Mouse (Mus musculus) cerebellum, adult 9-10 months (tissue): ENCODE data around the gene Ing3.

Experiments used
- DNase-seq: peaks from one replicate; pipeline ENCODE4 v3.0.0; 2022

Gene Ing3

DNA sequence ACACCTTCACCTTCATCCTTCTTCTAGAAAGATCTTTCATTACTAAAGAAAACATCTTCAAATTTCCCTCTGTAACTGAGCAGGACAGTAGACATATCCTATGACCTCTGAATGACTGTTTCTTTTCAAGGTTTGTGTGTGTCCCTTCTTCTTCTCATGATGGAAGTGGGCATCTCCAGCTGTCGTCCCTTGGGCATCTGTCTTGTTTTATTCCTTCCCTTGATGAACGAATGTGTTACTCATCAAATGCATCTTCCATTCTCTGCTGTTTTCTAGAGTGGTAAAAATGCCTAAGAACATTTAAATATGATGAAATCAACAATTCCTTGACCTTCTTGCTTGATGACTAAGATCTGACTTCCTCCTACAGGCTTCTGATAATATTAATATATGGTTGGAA, 43.7 kb downstream of the Ing3 start:
- DNase-seq = no peak

GRCm38 (mm10) chr6:21998131-21998530, 48.8 kb downstream of the Ing3 start:
- no peak for DNase-seq

DNA sequence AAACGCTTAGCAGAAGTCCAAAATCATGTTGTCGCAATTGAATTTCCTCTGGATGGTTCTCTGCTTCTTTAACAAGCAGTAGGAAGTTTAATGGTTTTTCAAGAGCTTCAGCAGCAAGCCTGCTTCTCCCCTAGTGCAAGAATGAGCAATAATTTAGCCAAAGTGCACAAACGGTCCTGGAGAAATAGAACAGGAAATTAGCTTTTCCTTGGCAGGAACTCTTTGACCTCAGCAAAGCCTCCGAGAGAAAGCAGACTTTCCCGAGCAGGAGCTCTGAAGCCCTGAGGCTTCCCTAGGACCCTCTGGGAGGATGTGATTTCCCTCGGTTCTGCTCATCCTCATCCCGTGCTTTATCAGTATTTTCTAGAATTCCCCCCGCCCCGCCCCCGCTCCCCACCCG, 49.7 kb downstream of the Ing3 start:
- no peak for DNase-seq

DNA sequence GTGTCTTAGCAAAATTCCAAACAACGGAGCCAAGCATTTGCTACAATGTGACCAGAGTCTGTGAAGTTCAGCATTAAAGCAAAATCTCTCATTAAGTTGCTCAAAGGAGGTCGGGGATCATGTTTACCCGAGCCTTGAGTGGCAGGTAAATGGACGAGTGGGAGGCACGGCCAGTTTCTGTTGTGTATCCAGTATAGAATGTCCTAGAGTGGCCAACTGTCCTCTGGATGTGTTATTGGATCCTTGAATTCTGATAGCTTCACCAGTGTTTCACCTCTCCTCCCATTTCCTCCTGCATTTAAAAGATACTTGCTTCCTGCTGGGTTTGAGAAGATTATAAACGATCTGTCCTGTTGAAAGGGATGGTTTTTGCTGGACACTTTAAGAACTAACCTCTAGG, 50.7 kb downstream of the Ing3 start:
- DNase-seq = no peak

DNA sequence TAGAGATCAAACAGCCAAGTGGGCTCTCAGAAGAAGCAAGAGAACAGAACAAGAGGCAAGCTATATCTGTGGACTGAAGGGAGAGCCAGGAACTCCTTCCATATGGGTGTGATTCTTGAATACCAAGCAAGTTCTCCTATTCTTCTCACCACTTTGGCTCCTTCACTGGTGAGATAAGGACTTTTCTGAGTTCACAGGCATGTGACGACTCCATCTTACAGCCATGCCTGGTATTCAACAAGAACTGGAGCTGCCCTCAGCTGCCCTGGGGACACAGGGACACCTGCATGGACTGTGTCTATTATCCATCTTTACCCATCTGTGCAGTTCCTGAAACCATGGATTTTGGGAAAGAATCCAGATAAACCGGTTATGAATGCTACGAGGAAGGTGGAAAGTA, 51.5 kb downstream of the Ing3 start:
- DNase-seq = no peak

- DNase-seq = no peak
These were observed 52.0 kb downstream of the Ing3 start for GRCm38 (mm10) chr6:22001284-22001916.

DNA sequence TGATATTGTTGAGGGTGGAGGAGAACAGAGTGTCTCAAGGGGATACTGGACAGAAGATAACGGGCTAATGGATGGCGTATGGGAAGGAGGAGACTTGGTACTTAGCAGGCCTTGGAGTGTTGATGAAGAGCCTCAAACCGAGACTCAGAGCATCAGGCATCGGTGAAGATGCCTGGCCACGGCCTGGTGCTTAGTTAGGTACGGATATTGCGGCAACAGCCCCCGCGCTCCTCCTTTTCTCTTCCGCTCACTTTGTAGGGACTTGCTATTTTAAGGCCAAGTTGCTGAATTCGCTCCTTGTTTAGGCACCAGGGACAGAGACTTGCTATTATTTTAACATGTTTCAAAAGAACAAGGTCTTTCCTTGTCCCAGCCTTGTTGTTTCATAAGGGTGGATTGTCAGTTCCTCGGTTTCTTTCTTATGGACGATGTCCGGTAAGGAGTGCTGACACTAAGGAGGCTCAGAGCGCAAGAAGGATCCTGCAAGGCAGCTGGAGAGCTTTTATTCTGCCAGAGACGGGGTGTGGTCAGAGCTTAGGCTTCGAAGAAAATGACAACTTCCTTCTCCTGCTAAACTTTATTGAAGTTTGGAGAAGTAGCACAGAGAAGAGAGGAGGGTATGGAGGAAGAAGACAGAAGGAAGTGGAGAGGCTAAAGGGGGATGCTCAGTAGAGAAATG, 53.3 kb downstream of the Ing3 start:
- no peak for DNase-seq

DNA sequence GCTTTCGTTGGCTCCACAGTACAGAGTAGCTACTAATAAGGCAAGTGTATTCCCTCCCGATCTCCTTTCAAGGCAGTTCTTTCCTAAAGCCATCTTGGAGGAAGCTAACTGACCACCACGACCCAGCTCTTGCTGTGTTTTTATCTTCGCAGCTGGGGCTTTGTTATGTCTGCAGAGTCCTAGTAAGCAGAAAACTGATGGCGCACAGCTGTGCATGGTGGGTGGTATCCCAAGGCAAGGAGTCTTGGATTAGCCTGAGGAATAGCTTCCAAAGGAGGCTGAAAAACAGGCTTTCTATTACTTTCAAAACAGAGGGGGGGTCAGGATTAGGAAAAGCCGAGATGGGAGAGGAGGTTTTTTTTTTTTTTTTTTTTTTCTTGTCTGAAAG, 53.8 kb downstream of the Ing3 start:
- DNase-seq = no peak

DNA sequence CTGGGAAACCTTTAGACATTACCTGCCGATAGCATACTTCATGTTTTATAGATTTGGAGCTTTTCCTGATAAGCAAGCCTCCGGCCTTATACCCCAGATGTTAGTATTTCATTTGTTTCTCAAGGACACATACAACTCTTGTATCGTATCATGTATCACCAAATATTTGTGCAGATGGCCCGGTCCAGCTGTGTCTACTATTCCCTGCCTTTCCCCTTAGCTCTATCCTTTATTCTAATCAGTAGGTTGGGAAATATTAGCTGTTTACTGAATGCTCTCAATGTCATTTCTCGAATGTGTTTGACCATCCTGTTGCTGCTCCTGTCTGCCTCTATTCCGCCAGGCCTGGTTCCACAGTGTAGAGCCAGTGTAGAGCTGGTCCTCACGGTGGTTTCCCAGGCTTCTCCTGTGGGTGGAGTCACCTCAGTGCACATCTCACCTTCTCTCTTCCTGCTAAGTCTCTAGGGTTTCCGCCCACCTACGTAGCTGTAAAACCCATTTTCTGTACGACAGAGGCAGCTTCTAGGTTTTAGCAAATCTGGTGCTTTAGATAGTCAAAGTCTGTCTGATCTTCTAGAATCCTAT, 54.7 kb downstream of the Ing3 start:
- no peak for DNase-seq

DNA sequence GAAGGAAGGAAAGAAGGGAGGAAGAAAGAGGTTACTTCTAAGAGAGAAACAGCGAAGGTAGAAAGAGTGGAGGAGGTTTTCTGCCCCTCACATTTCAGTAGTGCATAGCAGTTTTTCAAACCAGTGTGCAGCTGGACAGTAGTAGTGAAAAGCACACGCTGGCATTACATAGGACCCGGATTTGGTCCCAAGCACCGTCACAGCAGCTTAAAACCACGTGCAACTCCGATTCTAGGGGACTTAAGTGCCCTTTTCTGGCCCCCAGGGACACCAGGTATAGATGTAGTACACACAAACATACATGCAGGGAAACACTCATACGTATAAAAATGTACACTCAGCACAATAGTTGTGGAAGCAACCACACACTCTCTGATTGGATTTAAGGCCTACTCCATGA, 59.0 kb downstream of the Ing3 start:
- no peak for DNase-seq

DNA sequence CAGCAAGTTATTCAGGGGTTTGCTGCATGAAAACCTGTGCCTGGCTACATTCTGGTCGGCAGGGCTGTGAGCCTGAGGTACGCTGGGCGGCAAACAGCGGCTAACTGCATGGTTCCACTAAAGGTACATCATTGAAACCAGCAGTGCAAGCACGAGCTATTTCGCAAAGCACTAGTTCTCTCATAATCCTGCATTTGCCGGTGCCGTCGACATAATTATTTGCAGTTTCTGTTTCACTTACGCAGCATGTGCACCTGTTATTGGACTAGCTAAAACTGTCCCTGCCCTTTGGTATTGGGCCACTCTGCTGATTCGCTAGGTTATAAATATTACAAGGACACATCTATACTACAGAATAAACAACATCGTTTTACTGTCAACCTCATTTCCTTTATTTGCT, 60.9 kb downstream of the Ing3 start:
- no peak for DNase-seq

DNA sequence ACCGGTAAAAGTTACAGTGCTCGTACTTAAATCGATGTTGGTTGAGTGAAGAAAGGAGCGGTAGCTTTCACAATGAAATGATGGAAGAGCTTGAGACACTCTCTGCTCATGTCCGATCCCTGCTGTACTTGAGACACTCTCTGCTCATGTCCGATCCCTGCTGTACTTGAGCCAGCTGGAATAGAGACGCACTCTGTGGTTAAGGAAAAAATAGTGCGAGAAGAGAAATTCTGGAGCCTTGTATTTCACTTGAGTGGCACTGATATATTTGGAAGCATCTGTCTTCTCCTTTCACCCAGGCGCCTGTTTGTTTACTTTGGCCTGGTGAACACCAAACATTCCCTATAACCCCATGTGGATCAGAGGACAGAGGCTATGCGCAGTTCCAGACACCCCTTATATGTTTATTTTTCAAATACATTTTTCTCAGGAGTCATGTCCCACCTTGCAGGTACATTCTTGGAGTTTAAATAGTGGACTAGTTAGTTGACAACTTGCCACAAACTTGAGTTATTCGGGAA, 61.5 kb downstream of the Ing3 start:
- no peak for DNase-seq

GRCm38 (mm10) chr6:22011546-22011945, 62.2 kb downstream of the Ing3 start:
- DNase-seq = no peak

- no peak for DNase-seq
These were observed 62.7 kb downstream of the Ing3 start for GRCm38 (mm10) chr6:22012099-22012498.

DNA sequence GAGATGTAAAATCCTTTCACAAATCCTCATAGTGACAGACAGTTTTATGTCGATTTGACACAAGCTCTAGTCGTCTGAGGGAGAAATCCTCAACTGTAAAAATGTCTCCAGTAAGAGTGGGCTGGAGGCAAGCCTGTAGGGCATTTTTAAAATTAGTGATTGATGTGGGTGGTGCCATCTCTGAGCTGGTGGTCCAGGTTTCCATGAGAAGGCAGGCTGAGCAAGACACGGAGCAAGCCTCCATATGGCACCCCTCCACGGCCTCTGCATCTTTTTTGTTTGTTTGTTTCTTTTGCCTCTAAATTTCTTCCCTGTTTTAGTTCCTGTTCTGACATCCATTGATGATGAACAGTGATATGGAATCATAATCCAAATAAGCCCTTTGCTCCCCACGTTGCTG, 63.1 kb downstream of the Ing3 start:
- DNase-seq = no peak

DNA sequence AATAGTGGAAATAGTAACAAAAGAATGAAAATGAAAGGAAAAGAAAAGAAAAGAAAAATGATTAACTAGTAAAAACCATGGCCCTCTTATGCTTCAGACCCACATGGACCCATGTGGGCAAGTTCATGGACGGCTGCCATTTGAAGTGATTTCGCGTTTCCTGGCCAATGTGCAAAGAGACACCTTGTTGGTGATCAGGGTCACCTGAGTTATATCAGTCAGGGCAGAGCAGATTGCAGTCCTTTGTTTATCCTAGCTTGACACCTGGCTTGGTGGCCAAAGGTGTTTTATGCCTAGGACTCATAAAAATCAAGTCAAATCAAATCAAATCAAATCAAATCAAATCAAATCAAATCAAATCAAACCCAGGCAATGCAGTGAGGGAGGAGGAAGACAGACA, 64.0 kb downstream of the Ing3 start:
- DNase-seq = no peak

GRCm38 (mm10) chr6:22014291-22014911, 65.0 kb downstream of the Ing3 start:
- no peak for DNase-seq

GRCm38 (mm10) chr6:22017631-22018030, 68.3 kb downstream of the Ing3 start:
- no peak for DNase-seq

- no peak for DNase-seq
These were observed 69.5 kb downstream of the Ing3 start for GRCm38 (mm10) chr6:22018768-22019445.

DNA sequence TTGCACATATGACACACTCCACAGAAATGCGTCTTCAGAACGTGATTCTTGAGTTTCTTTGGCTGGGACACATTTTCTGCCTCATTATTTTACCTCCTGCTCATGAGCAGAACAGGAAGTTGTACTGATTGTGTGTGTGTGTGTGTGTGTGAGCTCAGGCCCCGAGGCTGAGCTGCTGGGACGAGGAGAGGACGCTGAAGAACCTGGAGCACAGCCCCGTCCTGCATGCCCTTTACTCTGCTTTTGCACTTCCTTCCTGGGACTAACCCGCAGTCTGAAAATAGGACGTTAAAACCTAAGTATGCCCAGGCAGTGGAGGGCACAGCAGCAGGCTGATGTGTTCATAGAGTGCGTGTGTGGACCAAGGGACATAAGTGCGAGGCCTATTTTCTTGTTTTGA, 70.3 kb downstream of the Ing3 start:
- no peak for DNase-seq

GRCm38 (mm10) chr6:22020696-22021095, 71.3 kb downstream of the Ing3 start:
- DNase-seq = no peak

- DNase-seq = no peak
These were observed 71.9 kb downstream of the Ing3 start for GRCm38 (mm10) chr6:22021315-22021714.

GRCm38 (mm10) chr6:22024168-22024567, 74.8 kb downstream of the Ing3 start:
- no peak for DNase-seq
